Mouse (Mus musculus) ZHBTc4 (cell line): Measurements from ENCODE around the gene Pip5kl1.
A peak's percentile ranks its signal among the peaks of the same experiment; 100 is the strongest.

Source experiments
- DNase-seq: peaks from one replicate; pipeline ENCODE4 v3.0.0-alpha.2; 2011; ENCODE audit warnings: low read depth, low spot score

The Pip5kl1 gene

DNA sequence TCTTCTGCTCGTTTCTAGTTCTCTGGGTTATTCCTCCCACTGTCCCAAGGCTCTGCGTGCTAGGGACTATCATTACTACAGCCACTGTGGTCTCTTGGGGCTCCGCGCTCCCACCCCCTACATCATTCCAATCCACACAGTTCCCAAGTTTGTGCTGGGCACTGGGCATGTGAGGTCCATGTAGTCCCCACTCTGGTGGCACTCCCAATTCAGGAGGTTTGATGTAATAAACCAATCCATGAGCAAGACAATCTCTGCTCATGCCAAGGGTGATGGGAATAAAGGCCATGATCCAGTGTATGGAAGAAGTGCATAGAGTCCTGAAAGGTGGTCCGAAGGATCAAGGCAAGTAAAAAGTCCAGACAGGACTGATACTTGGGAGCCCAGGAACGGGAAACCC, at the start of gene Pip5kl1:
TSS of gene Pip5kl1 (plus strand) at position 301 of the 400 bp plus-strand sequence.
- DNase-seq: no peak

DNA sequence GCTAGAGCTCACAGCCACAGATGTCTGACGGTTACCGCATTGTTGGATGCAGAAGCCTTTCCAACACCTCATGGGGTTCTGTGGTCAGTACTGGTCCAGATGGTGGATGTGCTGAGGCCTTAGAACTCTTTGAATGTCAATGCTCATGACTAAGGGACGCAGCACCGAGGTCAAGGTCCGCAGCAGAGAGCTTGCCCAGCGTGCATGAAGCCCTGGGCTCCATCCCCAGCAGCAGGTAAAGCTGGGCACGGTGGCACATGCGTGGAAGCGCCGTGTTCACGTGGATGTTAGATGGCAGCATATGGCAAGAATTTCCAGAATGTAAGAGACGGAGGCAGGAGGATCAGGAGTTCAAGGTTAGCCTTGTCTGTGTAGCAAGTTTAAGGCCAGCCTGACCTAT, 48.8 kb upstream of the Pip5kl1 start:
- no peak for DNase-seq

DNA sequence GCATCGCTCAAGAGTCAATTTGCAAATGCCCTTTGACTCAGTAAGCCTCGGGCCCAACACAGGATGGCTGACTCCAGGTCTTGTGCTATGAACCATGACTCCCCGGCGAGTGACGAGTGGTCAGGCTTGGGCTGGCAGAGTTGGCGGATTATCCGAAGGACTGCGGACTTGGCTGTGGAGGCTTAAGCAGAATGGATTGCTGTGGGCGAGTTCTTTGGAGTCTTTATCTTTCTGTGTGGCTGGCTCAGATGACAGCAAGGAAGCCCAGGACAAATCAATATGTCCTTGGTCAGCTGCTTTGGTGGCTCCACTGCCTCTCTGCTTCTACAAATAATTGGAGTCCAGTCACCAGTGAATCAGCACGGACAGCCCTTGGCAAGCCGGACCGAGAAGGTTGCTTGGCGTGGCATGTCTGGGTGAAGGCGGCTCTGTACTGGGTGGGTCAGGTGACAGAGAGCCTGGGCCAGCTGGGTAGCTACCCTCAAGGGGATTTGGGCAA, 47.1 kb upstream of the Pip5kl1 start:
- no peak for DNase-seq

DNA sequence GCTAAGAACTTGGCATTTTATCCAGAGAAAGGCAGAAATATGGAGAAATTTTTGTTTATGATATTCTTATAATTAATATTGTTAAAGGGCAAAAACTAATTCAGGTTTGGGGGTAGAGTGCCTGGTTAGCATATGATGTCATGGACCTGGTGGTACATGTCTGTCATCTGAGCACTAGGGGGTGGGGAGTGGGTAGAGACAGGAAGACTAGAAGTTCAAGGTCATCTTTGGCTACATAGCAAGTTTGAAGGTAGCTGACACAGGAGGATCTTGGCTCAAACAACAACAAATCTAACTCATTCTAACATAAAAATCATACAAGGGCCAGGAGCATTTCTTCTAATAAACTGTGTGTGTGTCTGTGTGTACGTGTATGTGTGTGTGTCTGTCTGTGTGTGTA, 46.3 kb upstream of the Pip5kl1 start:
- DNase-seq: no peak

DNA sequence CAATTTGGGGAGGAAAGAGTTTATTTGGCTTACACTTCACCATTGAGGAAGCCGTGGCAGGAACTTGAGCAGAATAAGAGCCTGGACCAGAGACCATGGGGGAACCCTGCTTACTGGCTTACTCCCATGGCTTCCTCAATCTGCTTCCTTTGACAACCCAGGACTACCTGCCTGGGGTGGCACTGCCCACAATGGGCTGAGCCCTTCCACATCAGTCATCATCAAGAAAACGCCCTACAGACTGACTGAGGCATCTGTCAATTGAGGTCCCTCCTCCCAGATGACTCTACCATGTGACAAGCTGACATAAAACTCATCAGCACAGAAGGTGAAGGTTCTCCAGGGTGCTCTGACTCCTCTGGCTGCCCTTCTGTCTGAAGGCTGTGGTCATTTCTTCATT, 44.1 kb upstream of the Pip5kl1 start:
- DNase-seq: no peak

GRCm38 (mm10) chr2:32533163-32533562, 41.4 kb upstream of the Pip5kl1 start:
- DNase-seq: no peak

DNA sequence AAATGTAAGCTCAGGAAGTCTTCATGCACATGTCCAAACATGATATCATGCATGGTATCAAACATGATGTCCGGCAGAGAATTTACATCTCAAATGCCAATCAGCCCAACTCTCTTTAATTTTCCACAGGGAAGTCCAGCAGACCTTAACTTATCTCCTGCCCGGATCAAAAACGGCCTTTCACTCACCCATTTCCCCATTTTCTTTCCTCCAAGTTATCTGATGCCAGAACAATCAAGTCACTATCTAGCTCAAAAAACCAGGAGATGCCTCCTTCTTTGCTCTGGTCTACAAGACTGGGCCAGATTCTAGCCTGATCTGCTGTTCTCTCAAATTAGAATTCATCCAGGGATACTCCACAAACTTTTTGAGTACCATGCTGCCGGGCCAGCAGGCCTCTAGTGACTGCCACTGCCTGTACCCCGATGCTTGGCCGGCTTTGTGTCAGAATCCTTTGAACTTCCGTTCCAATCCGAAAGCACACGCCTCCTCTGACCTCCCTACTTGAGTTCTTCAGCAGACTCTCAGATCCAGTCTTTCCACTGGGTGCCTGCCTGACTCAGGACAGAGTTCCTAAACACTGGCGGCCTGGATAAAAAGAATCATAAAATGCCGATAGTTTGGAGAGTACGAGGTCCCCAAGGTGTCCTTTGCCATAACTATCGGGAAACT, 40.4 kb upstream of the Pip5kl1 start:
- DNase-seq: peak; percentile 62

DNA sequence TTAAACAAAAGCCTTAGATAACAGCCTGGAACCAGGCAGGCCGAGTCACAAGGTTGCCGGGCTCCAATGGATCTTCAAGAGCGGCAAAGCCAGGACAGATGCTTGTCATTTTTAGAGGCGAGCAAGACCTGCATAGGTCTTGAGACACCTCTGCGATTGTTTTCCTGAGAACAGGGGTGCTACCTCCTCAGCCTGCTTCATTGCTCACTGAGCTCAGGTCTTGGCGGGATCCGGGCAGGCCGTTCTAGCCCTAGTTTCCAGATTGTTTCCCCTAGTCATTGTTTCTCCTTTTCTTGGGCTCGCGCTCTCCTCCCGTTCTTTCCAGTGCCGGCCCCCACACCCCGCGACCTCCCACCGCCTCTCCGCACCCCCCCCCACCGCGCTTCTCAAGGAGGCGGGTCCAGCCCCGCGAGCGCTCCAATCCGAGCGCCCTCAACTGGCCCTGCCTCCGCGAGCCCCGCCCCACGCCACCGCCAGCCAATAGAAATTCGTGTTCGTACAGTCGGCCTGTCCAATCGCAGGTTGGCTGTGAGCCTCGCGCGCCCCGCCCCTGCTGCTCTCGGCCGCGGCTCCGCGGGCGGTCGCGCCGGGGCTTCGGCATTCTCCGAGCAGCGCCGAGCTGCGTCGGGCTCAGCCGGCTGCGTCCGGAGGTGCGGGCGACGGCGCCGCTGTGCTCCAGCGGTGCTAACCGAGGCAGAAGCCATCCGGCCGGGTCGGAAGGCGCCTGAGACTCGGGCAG, 39.7 kb upstream of the Pip5kl1 start, which contains the start of gene Fam102a:
TSS of gene Fam102a (plus strand) at position 600 of the 739 bp plus-strand sequence.
- DNase-seq: peak; percentile 99

GRCm38 (mm10) chr2:32535501-32535991, 39.1 kb upstream of the Pip5kl1 start:
- peak; percentile 58 for DNase-seq

GRCm38 (mm10) chr2:32536086-32536633, 38.4 kb upstream of the Pip5kl1 start:
- no peak for DNase-seq

DNA sequence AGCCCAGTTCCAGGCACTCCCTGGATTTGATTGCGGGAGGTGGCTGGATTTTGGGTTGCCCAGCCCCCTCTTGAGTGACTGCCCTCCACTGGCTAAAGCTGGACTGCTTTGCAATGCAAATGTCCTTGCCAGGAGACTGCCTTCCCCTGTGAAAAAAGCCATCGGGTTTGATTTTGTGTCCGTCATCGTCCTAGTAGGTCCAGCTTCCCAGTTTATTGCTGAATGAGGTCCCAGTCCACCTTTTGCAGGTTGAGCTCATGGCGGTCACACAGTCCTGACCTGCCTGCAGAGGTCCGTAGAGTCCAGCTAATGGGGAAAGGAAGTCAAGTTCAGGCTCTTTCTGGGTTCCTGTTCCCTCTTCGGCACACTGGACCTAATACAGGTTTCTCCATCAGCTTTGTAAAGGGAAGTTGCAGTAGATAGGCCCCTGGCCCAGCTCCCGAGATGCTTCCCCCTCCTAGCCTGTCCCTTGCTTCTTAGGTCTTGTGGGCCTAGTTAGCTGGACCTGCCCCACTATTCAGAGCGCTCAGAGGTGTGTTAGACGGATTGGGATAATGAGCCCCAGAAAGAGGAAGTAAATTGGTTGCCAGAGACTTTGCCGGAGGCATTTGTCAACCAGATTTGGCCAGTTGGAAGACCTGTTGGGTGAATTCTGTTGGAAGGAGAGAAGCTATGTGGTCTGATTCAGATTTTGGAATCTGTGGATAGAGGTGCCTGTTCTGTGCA, 37.8 kb upstream of the Pip5kl1 start:
- peak; percentile 86 for DNase-seq

GRCm38 (mm10) chr2:32537360-32537905, 37.2 kb upstream of the Pip5kl1 start:
- no peak for DNase-seq

DNA sequence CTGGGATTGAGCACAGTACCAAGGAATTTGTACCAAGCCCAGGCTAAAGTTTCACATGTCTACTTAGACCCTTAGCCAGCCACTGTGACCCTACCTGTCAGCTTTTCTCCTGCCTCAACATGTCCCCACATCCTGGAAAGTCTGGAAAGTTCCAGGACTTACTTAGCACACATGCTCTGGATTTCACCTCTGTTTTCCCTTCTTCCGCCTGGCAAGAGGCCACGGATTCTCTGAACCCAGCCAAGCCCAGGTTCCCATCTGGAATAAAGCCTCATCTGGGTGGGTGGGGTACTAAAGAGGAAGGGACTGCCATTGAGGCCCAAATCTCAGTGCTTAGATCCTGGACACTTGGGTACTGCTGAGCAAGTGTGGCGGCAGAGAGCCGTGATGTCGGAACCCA, 36.7 kb upstream of the Pip5kl1 start:
- DNase-seq: no peak

- DNase-seq: no peak
Measured at GRCm38 (mm10) chr2:32538461-32538860, 36.1 kb upstream of the Pip5kl1 start.

GRCm38 (mm10) chr2:32539452-32539981, 35.1 kb upstream of the Pip5kl1 start:
- DNase-seq: peak; percentile 76

DNA sequence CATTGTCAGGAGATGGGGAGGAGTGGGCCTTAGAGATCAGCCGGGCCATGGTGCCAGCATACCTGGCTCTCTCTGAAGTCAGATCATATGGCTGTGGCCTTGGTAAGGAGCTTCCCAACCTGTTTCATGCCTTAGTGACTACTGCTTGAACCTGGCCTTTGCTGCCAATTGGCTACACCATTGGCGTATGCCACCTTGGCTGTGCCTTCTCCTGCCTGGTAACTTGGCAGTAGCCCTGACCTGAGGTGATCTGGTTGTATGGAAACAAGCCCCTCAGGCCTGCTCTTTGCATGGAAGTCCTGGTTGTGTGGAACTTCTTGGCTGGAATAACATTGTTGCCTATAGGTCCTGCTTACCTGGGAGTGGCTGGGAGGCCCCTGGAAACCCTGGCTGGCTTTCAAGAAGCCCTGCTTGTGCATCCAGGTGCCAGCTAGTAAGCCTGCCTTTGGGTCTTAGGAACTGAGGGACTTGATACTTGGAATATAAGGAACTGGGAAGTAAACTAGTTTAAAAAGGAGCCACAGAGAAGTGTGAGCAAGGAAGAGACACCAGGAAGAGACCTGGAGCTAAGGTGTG, 33.2 kb upstream of the Pip5kl1 start:
- no peak for DNase-seq

DNA sequence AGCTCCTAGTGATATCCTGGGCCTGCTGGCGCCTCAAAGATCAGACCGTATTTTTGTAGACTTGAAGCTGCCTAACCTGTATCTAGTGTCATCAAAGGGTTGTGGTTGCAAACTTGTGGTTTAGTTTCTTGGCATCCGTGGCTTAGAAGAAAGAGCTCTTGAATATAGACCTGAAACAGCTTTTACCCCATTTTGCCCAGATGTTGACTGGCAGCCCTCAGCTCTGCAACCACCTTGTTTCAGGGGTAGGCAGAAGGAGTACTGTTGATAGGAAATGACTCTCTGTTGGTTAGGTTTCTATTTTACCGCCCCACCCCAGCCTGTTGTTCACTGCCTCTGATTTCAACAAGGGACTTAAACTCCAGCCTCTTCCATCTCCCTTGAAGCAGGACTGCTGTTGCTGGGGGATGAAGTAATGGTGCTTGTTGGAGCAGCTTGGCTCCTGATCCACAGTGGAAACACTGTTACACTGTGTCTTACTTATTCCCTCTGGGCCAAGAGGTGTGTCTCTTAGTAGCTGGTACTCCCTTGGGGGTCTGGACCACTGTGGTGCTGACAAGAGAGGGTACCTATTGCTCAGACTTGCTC, 32.5 kb upstream of the Pip5kl1 start:
- DNase-seq: no peak

DNA sequence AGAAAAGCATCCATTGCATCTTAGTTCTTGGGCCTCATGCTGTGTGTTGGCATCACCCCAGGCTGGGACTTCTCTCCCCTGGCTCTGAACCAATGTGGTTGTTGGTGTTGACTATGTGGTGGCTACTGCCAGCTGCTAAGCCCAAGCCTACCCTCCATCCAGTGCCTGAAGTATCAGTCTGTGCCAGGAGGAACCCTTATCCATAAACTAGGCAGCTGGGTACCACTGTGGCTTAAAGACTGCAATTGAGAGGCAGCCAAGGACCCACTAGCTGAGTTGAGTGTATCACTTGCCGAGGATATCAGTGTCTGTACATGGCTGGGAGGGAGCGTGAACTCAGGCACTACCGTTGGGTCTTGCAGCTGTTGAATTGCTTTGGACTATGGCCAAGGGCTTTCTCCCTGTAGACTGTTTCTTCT, 31.6 kb upstream of the Pip5kl1 start:
- no peak for DNase-seq

GRCm38 (mm10) chr2:32546951-32547350, 27.6 kb upstream of the Pip5kl1 start:
- DNase-seq: no peak

DNA sequence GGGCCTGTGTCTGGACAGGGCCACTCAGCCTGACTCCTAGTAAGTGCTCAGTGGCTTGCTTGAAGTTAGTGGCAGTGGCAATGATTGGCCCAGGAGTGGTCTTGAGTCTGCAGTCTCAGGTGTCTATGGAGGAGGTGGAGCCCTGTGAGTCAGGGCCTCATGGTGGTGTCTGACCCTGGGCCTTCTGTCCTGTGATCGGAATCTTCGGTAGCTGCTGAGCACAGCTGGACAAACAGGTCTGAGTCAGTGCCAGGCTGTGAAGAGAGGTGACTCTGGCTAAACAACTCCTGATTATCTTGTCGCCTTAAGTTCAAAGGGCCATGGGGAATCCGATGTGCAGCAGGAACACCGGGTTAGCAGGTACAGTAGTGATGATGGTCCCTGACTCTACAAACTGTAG, 27.2 kb upstream of the Pip5kl1 start:
- DNase-seq: no peak
